Mouse (Mus musculus) neural tube, embryonic 15.5 days (tissue): ENCODE measurements around the gene Riok2. TPM values are rescaled to one million over a fixed set of nuclear protein-coding genes. Genes with fewer than 3 reads are reported as not detected.

Experiments
- ATAC-seq: fragments of 200-750 bp; cut with Nextera tagmentation; 2 replicates; pipeline ENCODE4 v1.8.0; 2017; ENCODE audit warnings: mild to moderate bottlenecking, moderate TSS enrichment, moderate library complexity; ENCODE audit not compliant: low FRiP score
- H3K27ac ChIP-seq: fragments of 300-500 bp; sonication (generic); replicated peaks from 2 replicates; pipeline ENCODE4 v1.5.1; 2015; ENCODE audit warnings: mild to moderate bottlenecking, inconsistent platforms
- H3K27me3 ChIP-seq: fragments of 300-500 bp; sonication (generic); replicated peaks from 2 replicates; pipeline ENCODE4 v1.6.1; 2015; ENCODE audit warnings: inconsistent platforms
- H3K36me3 ChIP-seq: fragments of 300-500 bp; sonication (generic); 2 replicates; pipeline ENCODE4 v1.6.1; 2015; ENCODE audit warnings: inconsistent platforms
- H3K4me1 ChIP-seq: fragments of 300-500 bp; sonication (generic); 2 replicates; pipeline ENCODE4 v1.6.1; 2015; ENCODE audit warnings: inconsistent platforms
- H3K4me2 ChIP-seq: fragments of 300-500 bp; sonication (generic); 2 replicates; pipeline ENCODE4 v1.6.1; 2015; ENCODE audit warnings: inconsistent platforms, mild to moderate bottlenecking, moderate library complexity
- H3K4me3 ChIP-seq: fragments of 300-500 bp; sonication (generic); replicated peaks from 2 replicates; pipeline ENCODE4 v1.5.1; 2015; ENCODE audit warnings: mild to moderate bottlenecking, inconsistent platforms
- H3K9ac ChIP-seq: fragments of 300-500 bp; sonication (generic); replicated peaks from 2 replicates; pipeline ENCODE4 v1.6.1; 2015; ENCODE audit warnings: mild to moderate bottlenecking, inconsistent platforms
- H3K9me3 ChIP-seq: fragments of 300-500 bp; sonication (generic); replicated peaks from 2 replicates; pipeline ENCODE4 v1.6.1; 2016; ENCODE audit warnings: inconsistent platforms
- WGBS: fragments of 180-500 bp; shearing (Covaris S2); methylation state at CpG from one replicate; pipeline ENCODE4 v1.1.7; 2015; ENCODE audit warnings: mixed read lengths; 5-methylcytosine and 5-hydroxymethylcytosine counted together
- polyA plus RNA-seq: library from polyadenylated mRNA; unstranded; fragments of >200 nt; fragmentation: Nextera tagmentation; extraction: Ambion mirVana; gene quantifications from 2 replicates; pipeline ENCODE4 v1.2.1, GENCODE M21; 2015

Gene Riok2
- polyA plus RNA-seq, 1 experiment from 2014 or later, result 22.6 TPM

DNA sequence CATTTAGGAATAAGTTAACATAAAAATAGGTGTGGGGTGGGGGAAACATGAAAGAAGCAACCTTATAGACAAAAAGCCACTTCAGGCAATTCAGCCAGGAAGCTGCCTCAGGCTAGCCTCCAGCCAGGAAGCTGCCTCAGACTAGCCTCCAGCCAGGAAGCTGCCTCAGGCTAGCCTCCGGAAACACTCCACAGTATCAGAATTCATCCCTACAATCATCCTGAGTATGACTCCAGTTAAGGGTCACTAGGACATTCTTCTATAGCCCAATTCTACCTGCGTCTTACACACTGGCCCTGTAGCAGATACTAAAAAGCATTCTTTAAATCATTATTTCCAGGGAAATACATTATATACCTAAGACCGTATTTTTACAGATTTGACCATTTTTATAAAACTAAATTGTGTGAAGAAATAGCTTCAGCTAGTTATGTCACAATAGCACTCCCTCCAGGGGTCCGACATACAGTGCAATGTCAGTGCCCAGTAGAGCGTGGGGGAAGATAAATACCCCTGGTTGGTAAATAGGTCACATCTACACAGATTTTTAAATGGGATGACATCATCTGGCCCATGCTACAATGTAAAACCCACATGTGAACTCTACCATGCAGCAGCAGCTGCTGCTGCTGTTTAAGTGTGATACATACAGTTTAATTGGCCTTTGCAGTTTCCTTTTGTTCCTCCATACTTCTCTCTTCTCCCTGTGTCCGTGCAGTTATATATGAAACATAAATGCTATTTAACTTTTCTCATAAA is 34.8 kb downstream of the Riok2 start:
- no peaks in the 10 kb centered on the region for H3K27me3 ChIP-seq
- ATAC-seq, result no peak
- 43% methylated on average over 6 of the region's 6 CpGs for WGBS

DNA sequence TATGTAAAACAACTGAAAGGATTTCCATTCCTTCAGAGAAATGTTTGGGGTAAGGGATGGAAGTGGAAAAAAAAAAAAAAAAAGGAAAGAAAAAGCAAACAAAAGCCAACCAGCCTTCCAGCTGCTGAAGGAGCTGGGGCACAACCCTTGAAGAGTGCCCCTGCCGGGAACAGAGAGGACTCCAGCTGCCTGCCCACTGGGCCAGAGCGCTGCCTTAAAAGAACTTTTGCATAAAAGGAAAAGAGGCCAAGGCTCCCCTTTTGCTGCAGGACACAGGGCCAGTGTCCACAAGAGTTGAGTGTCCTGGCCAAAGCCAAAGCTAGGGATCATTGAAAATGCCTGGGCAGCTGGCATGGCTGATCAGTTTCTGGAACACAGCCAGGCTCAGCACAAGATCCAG is 35.5 kb downstream of the Riok2 start:
- no peak overlapping the region for H3K27ac ChIP-seq
- no peaks in the 10 kb centered on the region for H3K9me3 ChIP-seq
- WGBS, result 2% methylated on average over 2 of the region's 2 CpGs
- no peaks in the 10 kb centered on the region for H3K36me3 ChIP-seq
- no peak overlapping the region for H3K4me3 ChIP-seq
- H3K4me2 ChIP-seq, result no peak overlapping the region
- H3K27me3 ChIP-seq, result no peaks in the 10 kb centered on the region
- no peak overlapping the region for H3K9ac ChIP-seq
- ATAC-seq, result no peak
- peaks cover 12% of the 10 kb centered on the region; the same call in 1 of the 2 replicates for H3K4me1 ChIP-seq

More for the DNA sequence above, 34.8 kb downstream of the Riok2 start:
- H3K9me3 ChIP-seq, result no peaks in the 10 kb centered on the region
- H3K4me1 ChIP-seq, result peaks cover 12% of the 10 kb centered on the region; the same call in 1 of the 2 replicates
- no peak overlapping the region for H3K27ac ChIP-seq
- H3K36me3 ChIP-seq, result no peaks in the 10 kb centered on the region
- no peak overlapping the region for H3K9ac ChIP-seq
- no peak overlapping the region for H3K4me3 ChIP-seq
- no peak overlapping the region for H3K4me2 ChIP-seq

DNA sequence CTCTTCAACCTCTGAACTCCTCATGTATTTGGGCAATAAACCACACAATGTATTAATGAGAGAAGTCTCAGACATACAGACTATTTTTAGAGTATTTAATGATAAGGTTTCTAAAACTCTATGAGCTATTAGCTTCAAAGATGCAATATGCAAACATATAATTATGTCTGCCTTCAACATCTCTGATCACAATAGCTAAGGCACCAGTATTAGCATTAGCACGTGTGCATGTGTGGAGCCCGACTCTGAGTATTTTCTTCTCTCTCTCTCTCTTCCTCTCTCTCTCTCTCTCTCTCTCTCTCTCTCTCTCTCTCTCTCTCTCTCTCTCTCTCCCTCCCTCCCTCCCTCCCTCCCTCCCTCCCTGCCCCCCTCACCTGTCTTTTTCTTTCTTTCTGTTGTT is 37.3 kb downstream of the Riok2 start:
- no peaks in the 10 kb centered on the region for H3K36me3 ChIP-seq
- WGBS, result 67% methylated on average over 2 of the region's 2 CpGs
- no peak overlapping the region for H3K27ac ChIP-seq
- H3K27me3 ChIP-seq, result no peaks in the 10 kb centered on the region
- no peaks in the 10 kb centered on the region for H3K9me3 ChIP-seq
- ATAC-seq, result no peak
- H3K9ac ChIP-seq, result no peak overlapping the region
- H3K4me1 ChIP-seq, result peaks cover 6% of the 10 kb centered on the region; the same call in 1 of the 2 replicates
- no peak overlapping the region for H3K4me3 ChIP-seq
- H3K4me2 ChIP-seq, result no peak overlapping the region

DNA sequence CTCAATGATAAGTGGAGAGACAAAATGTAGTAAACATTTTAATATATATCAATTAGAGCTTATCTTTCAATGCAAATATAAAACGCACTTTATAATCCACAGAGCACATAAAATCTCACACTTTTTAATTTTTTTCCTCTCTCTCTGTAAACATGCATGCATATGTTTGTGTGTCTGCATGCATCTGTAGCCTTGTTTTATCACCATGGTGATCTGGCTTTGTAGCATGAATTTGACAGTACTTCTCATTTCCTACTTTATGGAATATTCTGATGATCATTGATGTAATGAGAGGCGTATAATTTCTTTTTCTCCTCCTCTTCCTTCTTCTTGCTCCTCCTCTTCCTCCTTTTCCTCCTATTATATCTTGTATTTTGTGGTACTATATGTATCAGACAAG is 38.1 kb downstream of the Riok2 start:
- no peak overlapping the region for H3K9ac ChIP-seq
- no peak overlapping the region for H3K4me3 ChIP-seq
- ATAC-seq, result no peak
- no peak overlapping the region for H3K27ac ChIP-seq
- no peaks in the 10 kb centered on the region for H3K36me3 ChIP-seq
- no peaks in the 10 kb centered on the region for H3K27me3 ChIP-seq
- no peak overlapping the region for H3K4me2 ChIP-seq
- WGBS, result 97% methylated on average over 2 of the region's 2 CpGs
- peaks cover 6% of the 10 kb centered on the region; the same call in 1 of the 2 replicates for H3K4me1 ChIP-seq
- no peaks in the 10 kb centered on the region for H3K9me3 ChIP-seq

DNA sequence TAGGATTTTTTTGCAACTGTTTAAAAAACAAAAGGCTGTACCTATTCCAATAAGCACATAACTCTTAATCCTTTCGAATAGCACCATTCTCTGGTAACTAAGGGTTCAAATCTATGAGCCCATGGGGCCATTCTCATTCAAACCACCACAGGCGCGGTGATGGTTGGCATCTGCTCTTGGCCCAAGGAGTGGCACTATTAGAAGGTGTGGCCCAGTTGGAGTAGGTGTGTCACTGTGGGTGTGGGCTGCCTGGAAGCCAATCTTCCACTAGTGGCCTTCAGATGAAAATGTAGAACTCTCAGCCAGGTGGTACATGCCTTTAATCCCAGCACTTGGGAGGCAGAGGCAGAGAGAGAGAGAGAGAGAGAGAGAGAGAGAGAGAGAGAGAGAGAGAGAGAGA is 40.1 kb downstream of the Riok2 start:
- Histone ChIP-seq H3K4me2 (no peak overlapping the region), H3K9me3 (no peaks in the 10 kb centered on the region), H3K4me3 (no peak overlapping the region), H3K9ac (no peak overlapping the region), H3K4me1 (peaks cover 3% of the 10 kb centered on the region; the same call in 1 of the 2 replicates), H3K36me3 (no peaks in the 10 kb centered on the region), H3K27ac (no peak overlapping the region), H3K27me3 (no peaks in the 10 kb centered on the region)
- ATAC-seq, result no peak
- WGBS, result 89% methylated on average over 3 of the region's 3 CpGs

- H3K27ac ChIP-seq, result no peak overlapping the region
- H3K4me3 ChIP-seq, result no peak overlapping the region
- H3K9ac ChIP-seq, result no peak overlapping the region
- no peaks in the 10 kb centered on the region for H3K9me3 ChIP-seq
- 37% methylated on average over 4 of the region's 4 CpGs for WGBS
- H3K4me1 ChIP-seq, result no peaks in the 10 kb centered on the region
- no peaks in the 10 kb centered on the region for H3K36me3 ChIP-seq
- no peak for ATAC-seq
- no peak overlapping the region for H3K4me2 ChIP-seq
- H3K27me3 ChIP-seq, result no peaks in the 10 kb centered on the region
Measured at GRCm38 (mm10) chr17:17424609-17425307, 50.6 kb downstream of the Riok2 start.

DNA sequence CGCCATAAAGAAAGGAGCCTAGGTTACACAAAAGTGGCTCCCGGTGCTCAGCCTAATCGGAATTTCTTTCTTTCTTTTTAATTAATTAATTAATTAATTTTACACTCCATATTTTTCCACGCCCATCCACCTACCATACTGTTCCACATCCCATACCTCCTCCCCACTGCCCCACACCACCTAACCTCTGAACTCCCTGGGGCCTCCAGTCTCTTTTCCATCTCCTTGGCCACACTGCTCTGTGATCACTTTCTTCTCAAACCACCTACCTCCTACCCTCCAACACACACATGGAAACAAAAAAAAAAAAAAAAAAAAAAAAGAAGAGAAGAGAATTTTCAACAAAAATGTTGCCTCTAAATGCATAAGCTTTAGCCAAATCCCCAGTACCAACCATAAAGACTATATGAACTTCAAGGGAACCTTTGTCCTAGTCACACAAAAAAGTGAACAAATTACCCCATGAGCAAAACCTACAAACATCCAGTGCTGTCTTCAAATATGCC is 51.3 kb downstream of the Riok2 start:
- H3K4me1 ChIP-seq, result no peaks in the 10 kb centered on the region
- WGBS, result 56% methylated on average over 4 of the region's 4 CpGs
- ATAC-seq, result no peak

DNA sequence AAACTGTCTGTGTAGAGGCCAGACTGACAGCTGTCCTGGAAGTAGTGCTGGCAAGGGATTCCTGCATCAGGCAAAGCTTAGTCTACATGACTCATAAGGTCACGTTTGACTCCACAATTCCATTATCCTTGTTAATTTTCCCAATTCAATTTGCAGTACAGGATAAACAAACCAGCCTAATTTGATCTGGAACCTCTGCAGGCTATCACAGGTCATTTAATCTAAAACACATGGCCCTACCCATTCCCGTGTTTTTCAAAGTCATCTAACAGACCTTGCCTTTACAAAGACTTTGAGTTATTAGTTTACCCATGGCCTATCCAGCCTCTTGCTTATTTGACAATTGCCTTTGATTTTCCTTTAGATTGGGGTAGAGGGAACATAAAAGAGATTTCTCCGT is 51.8 kb downstream of the Riok2 start:
- Histone ChIP-seq H3K27ac (no peak overlapping the region), H3K4me3 (no peak overlapping the region), H3K9me3 (no peaks in the 10 kb centered on the region), H3K27me3 (no peaks in the 10 kb centered on the region), H3K9ac (no peak overlapping the region), H3K4me2 (no peak overlapping the region), H3K4me1 (no peaks in the 10 kb centered on the region), H3K36me3 (no peaks in the 10 kb centered on the region)
- 74% methylated on average over 3 of the region's 3 CpGs for WGBS
- no peak for ATAC-seq

More for the DNA sequence above, 51.3 kb downstream of the Riok2 start:
- no peaks in the 10 kb centered on the region for H3K27me3 ChIP-seq
- no peaks in the 10 kb centered on the region for H3K9me3 ChIP-seq
- H3K27ac ChIP-seq, result no peak overlapping the region
- no peak overlapping the region for H3K4me2 ChIP-seq
- H3K9ac ChIP-seq, result no peak overlapping the region
- no peaks in the 10 kb centered on the region for H3K36me3 ChIP-seq
- no peak overlapping the region for H3K4me3 ChIP-seq

DNA sequence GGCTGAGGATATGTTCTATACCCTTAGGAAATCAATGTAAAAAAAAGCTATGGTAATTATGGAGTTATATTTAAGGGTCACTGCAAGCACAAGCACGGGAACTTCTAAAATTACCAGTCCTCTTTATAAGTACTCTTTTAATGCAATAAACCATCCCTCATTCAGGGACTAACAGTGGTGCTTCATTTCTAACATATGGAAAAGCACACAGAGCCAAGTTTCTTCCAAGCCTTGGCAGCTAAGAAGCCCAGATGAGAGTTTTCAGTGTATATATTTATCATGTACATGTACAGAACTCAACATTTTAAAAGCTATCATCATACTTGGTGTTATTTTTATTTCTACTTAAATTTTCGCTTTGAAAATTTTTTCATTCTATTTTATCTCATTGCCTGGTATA is 54.8 kb downstream of the Riok2 start:
- Histone ChIP-seq H3K4me2 (no peak overlapping the region), H3K27ac (no peak overlapping the region), H3K4me3 (no peak overlapping the region), H3K4me1 (no peaks in the 10 kb centered on the region), H3K27me3 (no peaks in the 10 kb centered on the region), H3K9ac (no peak overlapping the region), H3K9me3 (no peaks in the 10 kb centered on the region), H3K36me3 (no peaks in the 10 kb centered on the region)
- 90% methylated on average over 2 of the region's 2 CpGs for WGBS
- ATAC-seq, result no peak

- no peak for ATAC-seq
- Histone ChIP-seq H3K4me1 (no peaks in the 10 kb centered on the region), H3K27me3 (no peaks in the 10 kb centered on the region), H3K36me3 (no peaks in the 10 kb centered on the region), H3K27ac (no peak overlapping the region), H3K4me3 (no peak overlapping the region), H3K9ac (no peak overlapping the region), H3K4me2 (no peak overlapping the region), H3K9me3 (no peaks in the 10 kb centered on the region)
- 77% methylated on average over 4 of the region's 4 CpGs for WGBS
Measured at GRCm38 (mm10) chr17:17433679-17434078, 59.6 kb downstream of the Riok2 start.

DNA sequence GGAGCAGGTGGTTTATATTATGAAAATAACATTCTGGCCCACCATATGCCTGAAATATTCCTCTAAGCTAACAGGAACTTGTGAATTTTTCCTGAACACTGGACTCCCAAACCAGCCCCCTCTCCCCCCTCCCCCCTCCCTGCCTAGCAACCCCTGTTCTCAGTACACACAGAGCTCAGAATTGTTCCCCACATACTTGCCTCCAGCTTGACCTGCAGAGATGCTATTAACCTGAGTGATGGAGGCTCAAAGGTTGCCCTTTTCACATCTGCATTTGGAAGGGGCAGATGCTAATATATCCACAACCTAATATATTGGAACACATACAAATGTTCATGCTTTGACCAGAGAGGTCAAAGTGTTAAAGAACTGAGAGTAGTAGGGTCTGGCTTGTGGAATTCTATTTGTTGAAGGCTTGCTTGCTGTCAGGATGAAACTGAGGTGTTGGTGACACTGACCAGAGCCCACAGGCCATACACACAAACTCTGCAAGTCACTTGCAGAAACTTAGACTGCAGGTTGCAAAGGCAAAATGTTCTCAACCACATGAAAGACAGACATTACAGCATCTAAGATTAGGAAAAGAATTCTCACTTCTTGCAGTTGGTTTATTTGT is 64.6 kb downstream of the Riok2 start:
- no peak for ATAC-seq
- Histone ChIP-seq H3K36me3 (no peaks in the 10 kb centered on the region), H3K4me1 (no peaks in the 10 kb centered on the region), H3K27ac (no peak overlapping the region), H3K9ac (no peak overlapping the region), H3K27me3 (no peaks in the 10 kb centered on the region), H3K4me3 (no peak overlapping the region), H3K4me2 (no peak overlapping the region), H3K9me3 (no peaks in the 10 kb centered on the region)
